ENCODE assay signal across 16 mouse cellular contexts in the genomic region with DNA sequence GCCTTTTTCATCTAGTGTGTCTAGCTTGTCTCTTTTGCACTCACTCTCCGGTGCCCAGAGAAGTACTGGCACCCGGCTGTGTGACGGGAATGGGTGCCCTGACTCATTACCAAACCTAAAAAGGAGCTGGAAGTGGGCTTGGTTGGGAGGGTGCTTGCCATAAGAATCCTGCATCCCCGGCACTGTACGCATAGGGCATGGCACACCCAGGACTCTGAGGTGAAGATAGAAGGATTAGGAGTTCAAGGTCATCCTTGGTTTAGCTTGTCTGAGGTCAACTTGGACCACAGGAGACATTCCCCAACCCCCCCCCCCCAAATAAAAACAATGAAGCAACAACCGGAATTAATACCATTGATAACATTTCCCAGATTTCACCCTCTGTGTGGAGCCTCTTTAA.
"Had no signal": no experiment of that assay in that cellular context is flagged by ENCODE, and none has a peak within 500 bp of the region (broad histone marks: within the 10 kb centered on the region; RNA-seq: fewer than 3 reads in every experiment).

No protein-coding gene starts in this region.

- DNase-seq: kidney, adult 11 months; kidney, adult 8-10 months; kidney, postnatal 10 days; left cerebral cortex, postnatal 4 days; lung, adult 18-20 months; thymus, adult 2 months had no signal

- H3K36me3 ChIP-seq: kidney, embryonic 15.5 days; limb, embryonic 12.5 days; limb, embryonic 15.5 days; liver, embryonic 15.5 days; midbrain, embryonic 12.5 days; midbrain, embryonic 15.5 days; neural tube, embryonic 13.5 days had no signal

- H3K27ac ChIP-seq: limb, embryonic 12.5 days; limb, embryonic 15.5 days; liver, embryonic 15.5 days; macrophage; midbrain, embryonic 12.5 days; midbrain, embryonic 15.5 days; neural tube, embryonic 13.5 days; stomach, postnatal 0 days had no signal

- H3K4me3 ChIP-seq: kidney, embryonic 15.5 days; limb, embryonic 12.5 days; limb, embryonic 15.5 days; liver, embryonic 15.5 days; midbrain, embryonic 12.5 days; midbrain, embryonic 15.5 days; myocyte; neural tube, embryonic 13.5 days had no signal

- ATAC-seq: midbrain, embryonic 15.5 days had no signal

- H3K9me3 ChIP-seq: kidney, embryonic 15.5 days; limb, embryonic 12.5 days; limb, embryonic 15.5 days; liver, embryonic 15.5 days; midbrain, embryonic 12.5 days; midbrain, embryonic 15.5 days; neural tube, embryonic 13.5 days had no signal

- H3K27me3 ChIP-seq: kidney, embryonic 15.5 days; limb, embryonic 15.5 days; liver, embryonic 15.5 days; midbrain, embryonic 15.5 days; neural tube, embryonic 13.5 days had no signal

- H3K9ac ChIP-seq: kidney, embryonic 15.5 days; limb, embryonic 12.5 days; limb, embryonic 15.5 days; liver, embryonic 15.5 days; midbrain, embryonic 12.5 days; midbrain, embryonic 15.5 days; neural tube, embryonic 13.5 days had no signal

- H3K4me2 ChIP-seq: limb, embryonic 12.5 days; limb, embryonic 15.5 days; midbrain, embryonic 15.5 days; neural tube, embryonic 13.5 days had no signal
